ENCODE assay signal across 8 mouse cellular contexts in genomic region chr1:192136561-192137290, GRCm38 (mm10). TPM values are rescaled to one million over a fixed set of nuclear protein-coding genes. Genes with fewer than 3 reads are reported as not detected.
A peak's percentile ranks its signal among the peaks of the same experiment; 100 is the strongest.
DNase-seq lines count a peak whose midpoint lies in the region; ATAC-seq and TF ChIP-seq lines count a peak whose summit lies in the region.

No protein-coding gene starts in this region.

- ATAC-seq in hindbrain, embryonic 11.5 days (ENCODE audit: low FRiP score): peak; percentile 88
- ATAC-seq in lung, postnatal 0 days: peak; percentile 78

- TF ChIP-seq CTCF in lung, postnatal 0 days (IDR thresholded peaks at IDR 0.05): no peak

- DNase-seq in NIH3T3 (ENCODE audit: low read depth): peak; percentile 95
- DNase-seq in cerebellum, adult 9-11 months: peak; percentile 86
- peak; percentile 70 to 90 for DNase-seq in frontal cortex, adult 2 months (ENCODE audit: extremely low spot score in 1 of 2, low spot score in 1 of 2)
- DNase-seq in hindbrain, embryonic 11.5 days (ENCODE audit: low spot score): peak; percentile 79
- peak; percentile 77 to 81 for DNase-seq in layer of hippocampus, postnatal 10 days (ENCODE audit: low spot score in 2 of 2)
- peak; percentile 89 for DNase-seq in lung, postnatal 0 days (ENCODE audit: low spot score)
- DNase-seq in ovary, postnatal 10 days (ENCODE audit: low spot score): peak; percentile 62
- DNase-seq in thymus, postnatal 0 days (ENCODE audit: low spot score): peak; percentile 74

- peaks cover 2% of the 10 kb centered on the region; the same call in 1 of the 2 replicates for H3K4me1 ChIP-seq in hindbrain, embryonic 11.5 days (replicated peaks; ENCODE audit: control insufficient read depth, insufficient read depth, low read length)
- no peaks in the 10 kb centered on the region; the same call in 1 of the 2 replicates for H3K4me1 ChIP-seq in lung, postnatal 0 days (ENCODE audit: insufficient read depth, low read depth, low read length)

- H3K27me3 ChIP-seq in hindbrain, embryonic 11.5 days (ENCODE audit: control insufficient read depth, insufficient read depth, low read length): no peaks in the 10 kb centered on the region
- no peaks in the 10 kb centered on the region for H3K27me3 ChIP-seq in lung, postnatal 0 days (replicated peaks; ENCODE audit: insufficient read depth, low read length)

- no peaks in the 10 kb centered on the region for H3K9me3 ChIP-seq in hindbrain, embryonic 11.5 days (ENCODE audit: control insufficient read depth, low read length)
- H3K9me3 ChIP-seq in lung, postnatal 0 days (ENCODE audit: low read length): no peaks in the 10 kb centered on the region

- peak overlapping the region; percentile 98 for H3K27ac ChIP-seq in hindbrain, embryonic 11.5 days (ENCODE audit: low read depth, low read length)
- H3K27ac ChIP-seq in lung, postnatal 0 days (ENCODE audit: low read length): peak overlapping the region; percentile 96

- H3K9ac ChIP-seq in hindbrain, embryonic 11.5 days (ENCODE audit: low read depth, low read length): peak overlapping the region; percentile 95
- H3K9ac ChIP-seq in lung, postnatal 0 days (replicated peaks; ENCODE audit: low read depth): peak overlapping the region; percentile 89

- peak overlapping the region; percentile 94 for H3K4me2 ChIP-seq in hindbrain, embryonic 11.5 days (replicated peaks; ENCODE audit: low read depth, low read length)
- peak overlapping the region; percentile 95 for H3K4me2 ChIP-seq in lung, postnatal 0 days (replicated peaks; ENCODE audit: low read depth, low read length)

- under 1% methylated on average over 53 of the region's 55 CpGs for WGBS in hindbrain, embryonic 11.5 days
- under 1% methylated on average over 52 of the region's 55 CpGs for WGBS in lung, postnatal 0 days

- no peak for TF ChIP-seq EP300 in lung, postnatal 0 days (IDR thresholded peaks at IDR 0.05)

- no peaks in the 10 kb centered on the region for H3K36me3 ChIP-seq in hindbrain, embryonic 11.5 days (ENCODE audit: control insufficient read depth, insufficient read depth, low read length)
- no peaks in the 10 kb centered on the region for H3K36me3 ChIP-seq in lung, postnatal 0 days (ENCODE audit: insufficient read depth, low read length)

- H3K4me3 ChIP-seq in hindbrain, embryonic 11.5 days (ENCODE audit: low read depth, low read length): peak overlapping the region; percentile 83
- peak overlapping the region; percentile 86 for H3K4me3 ChIP-seq in lung, postnatal 0 days (ENCODE audit: low read depth, low read length)

RNA-seq across cellular contexts. Expression of gene Rcor3, which starts 1.1 kb away (rescaled TPM):
- polyA plus RNA-seq in frontal cortex, adult 2 months (2012; rRNA removed): 28.3 and 37.0 TPM in 2 replicates
- 20.3 and 22.2 TPM in 2 replicates for polyA plus RNA-seq in hindbrain, embryonic 11.5 days (2014; fragmentation: Nextera tagmentation; extraction: Ambion mirVana)
- 10 to 100 TPM; 53.0 to 60.4 TPM for total RNA-seq in layer of hippocampus, postnatal 10 days (2021)
- 26.1 and 27.6 TPM in 2 replicates for polyA plus RNA-seq in lung, postnatal 0 days (2015; fragmentation: Nextera tagmentation; extraction: Ambion mirVana)
- 11.5 and 12.2 TPM in 2 replicates for polyA plus RNA-seq in thymus, postnatal 0 days (2015; fragmentation: Nextera tagmentation; extraction: Ambion mirVana)

RNA-seq across cellular contexts. Expression of gene Traf5, which starts 44.4 kb away (rescaled TPM):
- polyA plus RNA-seq in frontal cortex, adult 2 months (2012; rRNA removed): 10.0 and 10.4 TPM in 2 replicates
- 4.5 and 5.9 TPM in 2 replicates for polyA plus RNA-seq in hindbrain, embryonic 11.5 days (2014; fragmentation: Nextera tagmentation; extraction: Ambion mirVana)
- 1 to 10 TPM; 3.1 to 3.3 TPM for total RNA-seq in layer of hippocampus, postnatal 10 days (2021)
- 27.0 and 27.1 TPM in 2 replicates for polyA plus RNA-seq in lung, postnatal 0 days (2015; fragmentation: Nextera tagmentation; extraction: Ambion mirVana)
- polyA plus RNA-seq in thymus, postnatal 0 days (2015; fragmentation: Nextera tagmentation; extraction: Ambion mirVana): 13.4 and 15.0 TPM in 2 replicates

RNA-seq across cellular contexts. Expression of gene Kcnh1, which starts 53.8 kb away (rescaled TPM):
- polyA plus RNA-seq in frontal cortex, adult 2 months (2012; rRNA removed): 23.3 and 26.1 TPM in 2 replicates
- polyA plus RNA-seq in hindbrain, embryonic 11.5 days (2014; fragmentation: Nextera tagmentation; extraction: Ambion mirVana): 0.40 and 0.64 TPM in 2 replicates
- 10 to 100 TPM; 15.3 to 16.2 TPM for total RNA-seq in layer of hippocampus, postnatal 10 days (2021)
- 3.4 and 4.4 TPM in 2 replicates for polyA plus RNA-seq in lung, postnatal 0 days (2015; fragmentation: Nextera tagmentation; extraction: Ambion mirVana)
- 0.49 TPM in 2 replicates for polyA plus RNA-seq in thymus, postnatal 0 days (2015; fragmentation: Nextera tagmentation; extraction: Ambion mirVana)

Comparison
In these comparisons a context has a peak if more than half of its experiments do, and no peak if none do; other contexts are left out.
1. Peak in every context shown above with its lines: DNase-seq, ATAC-seq, H3K4me3 ChIP-seq and H3K27ac ChIP-seq.